Comparison of ENCODE assay signal across 21 mouse cellular contexts in genomic region chr14:35122111-35122510, GRCm38 (mm10).
DNase-seq lines count a peak whose midpoint lies in the region; ATAC-seq and TF ChIP-seq lines count a peak whose summit lies in the region.
"Had no signal": no experiment of that assay in that cellular context is flagged by ENCODE, and none has a peak within 500 bp of the region (broad histone marks: within the 10 kb centered on the region; RNA-seq: fewer than 3 reads in every experiment).

No protein-coding gene starts in this region.

- H3K9me3 ChIP-seq in kidney, postnatal 0 days (replicated peaks; ENCODE audit: low read length): no peaks in the 10 kb centered on the region
- no peaks in the 10 kb centered on the region for H3K9me3 ChIP-seq in midbrain, postnatal 0 days (ENCODE audit: low read length)
- no peaks in the 10 kb centered on the region for H3K9me3 ChIP-seq in midbrain, embryonic 10.5 days (replicated peaks)
- H3K9me3 ChIP-seq: embryonic facial prominence, embryonic 15.5 days; heart, embryonic 12.5 days; hindbrain, embryonic 13.5 days had no signal

- intact Hi-C loops in left cerebral cortex, postnatal 14 days (cut with DNase I): no loop called here

- TF ChIP-seq CTCF in kidney, postnatal 0 days (IDR thresholded peaks at IDR 0.05; ENCODE audit: low read depth): no peak
- no peak for TF ChIP-seq CTCF in midbrain, postnatal 0 days (IDR thresholded peaks at IDR 0.05)

- no peak overlapping the region for H3K27ac ChIP-seq in kidney, postnatal 0 days
- no peak overlapping the region for H3K27ac ChIP-seq in midbrain, postnatal 0 days (ENCODE audit: low read depth, low read length)
- no peak overlapping the region for H3K27ac ChIP-seq in midbrain, embryonic 10.5 days (replicated peaks)
- H3K27ac ChIP-seq: embryonic facial prominence, embryonic 15.5 days; hindbrain, embryonic 13.5 days had no signal

- H3K4me2 ChIP-seq in kidney, postnatal 0 days (ENCODE audit: low read length): no peak overlapping the region
- H3K4me2 ChIP-seq in midbrain, postnatal 0 days (ENCODE audit: low read depth, low read length, poor library complexity, severe bottlenecking): no peak overlapping the region
- H3K4me2 ChIP-seq: embryonic facial prominence, embryonic 15.5 days; heart, embryonic 12.5 days; hindbrain, embryonic 13.5 days had no signal

- no peaks in the 10 kb centered on the region for H3K27me3 ChIP-seq in kidney, postnatal 0 days (ENCODE audit: insufficient read depth, low read length)
- H3K27me3 ChIP-seq in midbrain, postnatal 0 days (ENCODE audit: insufficient read depth, low read length): no peaks in the 10 kb centered on the region
- no peaks in the 10 kb centered on the region for H3K27me3 ChIP-seq in midbrain, embryonic 10.5 days (ENCODE audit: low read depth, poor library complexity, severe bottlenecking)
- H3K27me3 ChIP-seq: embryonic facial prominence, embryonic 15.5 days; heart, embryonic 12.5 days; hindbrain, embryonic 13.5 days had no signal

- DNase-seq in kidney, postnatal 0 days (ENCODE audit: low spot score): peak; percentile 33
- no peak for DNase-seq in kidney, postnatal 36 days
- no peak for DNase-seq in midbrain, postnatal 0 days (ENCODE audit: low spot score)
- DNase-seq in midbrain, embryonic 10.5 days (ENCODE audit: low spot score): no peak
- peak; percentile 64 to 71 for DNase-seq in left cerebral cortex, postnatal 14 days (ENCODE audit: low spot score in 2 of 2)
- DNase-seq in telencephalon, adult 2 months (ENCODE audit: low read depth, low spot score): peak; percentile 85
- no peak for DNase-seq in urinary bladder, postnatal 10 days (ENCODE audit: low spot score)
- DNase-seq: adrenal gland, adult 2 months; cerebellum, postnatal 25 days; heart, postnatal 14 days; kidney, adult 8-10 months; kidney, postnatal 25 days; liver; lung, adult 18-20 months; lung, postnatal 14 days; midbrain, embryonic 14.5 days; thymus, postnatal 14 days had no signal

- WGBS in kidney, postnatal 0 days: 35% methylated on average over 3 of the region's 3 CpGs
- WGBS in midbrain, postnatal 0 days: 75% methylated on average over 3 of the region's 3 CpGs
- WGBS in midbrain, embryonic 10.5 days: 86% methylated on average over 3 of the region's 3 CpGs

- H3K4me3 ChIP-seq in kidney, postnatal 0 days (replicated peaks; ENCODE audit: low read depth, low read length): no peak overlapping the region
- H3K4me3 ChIP-seq in midbrain, postnatal 0 days (ENCODE audit: low read depth, low read length): no peak overlapping the region
- no peak overlapping the region for H3K4me3 ChIP-seq in midbrain, embryonic 10.5 days
- H3K4me3 ChIP-seq: embryonic facial prominence, embryonic 15.5 days; heart, embryonic 12.5 days; hindbrain, embryonic 13.5 days; myocyte had no signal

- H3K36me3 ChIP-seq in kidney, postnatal 0 days (ENCODE audit: insufficient read depth, low read length): no peaks in the 10 kb centered on the region
- no peaks in the 10 kb centered on the region for H3K36me3 ChIP-seq in midbrain, postnatal 0 days (ENCODE audit: insufficient read depth, low read length)
- no peaks in the 10 kb centered on the region for H3K36me3 ChIP-seq in midbrain, embryonic 10.5 days
- H3K36me3 ChIP-seq: embryonic facial prominence, embryonic 15.5 days; heart, embryonic 12.5 days; hindbrain, embryonic 13.5 days had no signal

- H3K4me1 ChIP-seq in kidney, postnatal 0 days (replicated peaks; ENCODE audit: insufficient read depth, low read length): no peaks in the 10 kb centered on the region
- H3K4me1 ChIP-seq in midbrain, postnatal 0 days (ENCODE audit: insufficient read depth, low read length): no peaks in the 10 kb centered on the region; the same call in 1 of the 2 replicates
- no peaks in the 10 kb centered on the region for H3K4me1 ChIP-seq in midbrain, embryonic 10.5 days
- H3K4me1 ChIP-seq: heart, embryonic 12.5 days had no signal

- ATAC-seq in kidney, postnatal 0 days (replicated peaks; ENCODE audit: low FRiP score, low read depth): no peak
- 0 out of 2 replicates have a peak, but pooled peaks have one; percentile 18 for ATAC-seq in midbrain, postnatal 0 days (ENCODE audit: low FRiP score)

- no peak overlapping the region for H3K9ac ChIP-seq in kidney, postnatal 0 days (ENCODE audit: low read depth, low read length)
- H3K9ac ChIP-seq in midbrain, postnatal 0 days (replicated peaks; ENCODE audit: low read length, poor library complexity, severe bottlenecking): no peak overlapping the region
- H3K9ac ChIP-seq: embryonic facial prominence, embryonic 15.5 days; heart, embryonic 12.5 days; hindbrain, embryonic 13.5 days had no signal

Comparison
In these comparisons a context has a peak if more than half of its experiments do, and no peak if none do; other contexts are left out.
1. DNase-seq: peak in kidney, postnatal 0 days (single experiment), left cerebral cortex, postnatal 14 days (2 of 2) and telencephalon, adult 2 months (single experiment); none in kidney, postnatal 36 days (0 of 2), midbrain, postnatal 0 days (single experiment), midbrain, embryonic 10.5 days (single experiment) and urinary bladder, postnatal 10 days (single experiment).